Mouse (Mus musculus) neural tube, embryonic 11.5 days (tissue): ENCODE results near the gene Lmtk3. TPM values are rescaled to one million over a fixed set of nuclear protein-coding genes. Genes with fewer than 3 reads are reported as not detected.
A peak's percentile ranks its signal among the peaks of the same experiment; 100 is the strongest.

Experiments
- ATAC-seq: fragments of 200-750 bp; cut with Nextera tagmentation; 2 replicates; pipeline ENCODE4 v1.8.0; 2017; ENCODE audit warnings: moderate number of reproducible peaks, mild to moderate bottlenecking, moderate TSS enrichment, moderate library complexity; ENCODE audit not compliant: insufficient read depth, low FRiP score, low TSS enrichment
- DNase-seq: peaks from one replicate; pipeline ENCODE4 v3.0.0-alpha.2; 2015; ENCODE audit warnings: low spot score
- H3K27ac ChIP-seq: fragments of 300-500 bp; sonication (generic); 2 replicates; pipeline ENCODE4 v1.5.1; 2014; ENCODE audit warnings: low read depth, mild to moderate bottlenecking, low read length
- H3K27me3 ChIP-seq: fragments of 300-500 bp; sonication (generic); 2 replicates; pipeline ENCODE4 v1.6.1; 2014; ENCODE audit warnings: mild to moderate bottlenecking, low read length, mixed read lengths; ENCODE audit not compliant: control insufficient read depth, insufficient read depth
- H3K36me3 ChIP-seq: fragments of 300-500 bp; sonication (generic); 2 replicates; pipeline ENCODE4 v1.6.1; 2014; ENCODE audit warnings: mild to moderate bottlenecking, low read length, moderate library complexity, mixed read lengths; ENCODE audit not compliant: control insufficient read depth, insufficient read depth
- H3K4me1 ChIP-seq: fragments of 300-500 bp; sonication (generic); 2 replicates; pipeline ENCODE4 v1.6.1; 2014; ENCODE audit warnings: low read length, mixed read lengths; ENCODE audit not compliant: control insufficient read depth, insufficient read depth
- H3K4me2 ChIP-seq: fragments of 300-500 bp; sonication (generic); 2 replicates; pipeline ENCODE4 v1.6.1; 2014; ENCODE audit warnings: low read depth, mild to moderate bottlenecking, moderate library complexity
- H3K4me3 ChIP-seq: fragments of 300-500 bp; sonication (generic); 2 replicates; pipeline ENCODE4 v1.5.1; 2014; ENCODE audit warnings: low read depth, low read length
- H3K9ac ChIP-seq: fragments of 300-500 bp; sonication (generic); 2 replicates; pipeline ENCODE4 v1.6.1; 2014; ENCODE audit warnings: mild to moderate bottlenecking, low read length
- H3K9me3 ChIP-seq: fragments of 300-500 bp; sonication (generic); 2 replicates; pipeline ENCODE4 v1.6.1; 2016; ENCODE audit warnings: low read length; ENCODE audit not compliant: control insufficient read depth
- WGBS: fragments of 180-500 bp; shearing (Covaris S2); extraction: QIAGEN DNeasy Blood & Tissue Kit; methylation state at CpG from one replicate; pipeline ENCODE4 v1.1.7; 2014; 5-methylcytosine and 5-hydroxymethylcytosine counted together
- polyA plus RNA-seq: library from polyadenylated mRNA; unstranded; fragments of >200 nt; fragmentation: Nextera tagmentation; extraction: Ambion mirVana; gene quantifications from 2 replicates; pipeline ENCODE4 v1.2.1, GENCODE M21; 2014

Lmtk3 gene
- polyA plus RNA-seq, 1 experiment from 2014 or later: 4.3 TPM

GRCm38 (mm10) chr7:45820913-45821312 is 37.4 kb downstream of the Lmtk3 start:
- no peak overlapping the region for H3K27ac ChIP-seq
- no peaks in the 10 kb centered on the region for H3K27me3 ChIP-seq
- no peak overlapping the region for H3K4me2 ChIP-seq
- ATAC-seq (no peak), DNase-seq (no peak)
- peaks cover 11% of the 10 kb centered on the region for H3K36me3 ChIP-seq
- no peak overlapping the region for H3K4me3 ChIP-seq
- H3K9ac ChIP-seq: no peak overlapping the region
- no peaks in the 10 kb centered on the region for H3K9me3 ChIP-seq
- 0 out of 2 replicates have a peak, but pooled peaks cover under 1% of the 10 kb centered on the region for H3K4me1 ChIP-seq

DNA sequence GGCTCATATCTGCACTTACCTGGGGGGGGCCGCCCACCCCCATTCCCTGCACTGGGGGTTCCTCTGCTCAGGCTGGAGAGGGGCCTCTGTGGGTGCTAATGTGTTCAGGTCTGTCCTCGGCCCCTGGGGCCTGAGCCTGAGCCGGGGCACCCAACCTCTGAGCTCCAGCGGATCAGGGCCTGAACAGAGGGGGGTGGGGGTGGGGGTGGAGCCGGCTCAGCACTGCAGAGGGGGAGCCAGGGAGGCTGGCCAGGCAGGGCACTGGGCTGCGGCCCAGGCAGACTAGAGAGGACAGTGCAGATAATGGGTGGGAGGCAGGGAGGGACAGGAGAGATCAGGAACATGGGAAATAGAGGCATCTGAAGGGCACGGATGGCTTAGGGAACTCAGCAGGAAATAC is 41.1 kb downstream of the Lmtk3 start, which contains the start of gene Kcnj14:
Gene Kcnj14 (minus strand): TSS at position 185 of the 400 bp plus-strand sequence.
- ATAC-seq (no peak), DNase-seq (no peak)
- no peaks in the 10 kb centered on the region for H3K27me3 ChIP-seq
- H3K4me3 ChIP-seq: no peak within 1 kb of the TSS
- WGBS: 71% methylated on average over 7 of the region's 7 CpGs
- H3K9me3 ChIP-seq: no peaks in the 10 kb centered on the region
- H3K36me3 ChIP-seq: peaks cover 28% of the 10 kb centered on the region
- peaks cover under 1% of the 10 kb centered on the region; the same call in 1 of the 2 replicates for H3K4me1 ChIP-seq
- no peak within 1 kb of the TSS for H3K27ac ChIP-seq
- H3K9ac ChIP-seq: no peak within 1 kb of the TSS
- H3K4me2 ChIP-seq: no peak within 1 kb of the TSS

DNA sequence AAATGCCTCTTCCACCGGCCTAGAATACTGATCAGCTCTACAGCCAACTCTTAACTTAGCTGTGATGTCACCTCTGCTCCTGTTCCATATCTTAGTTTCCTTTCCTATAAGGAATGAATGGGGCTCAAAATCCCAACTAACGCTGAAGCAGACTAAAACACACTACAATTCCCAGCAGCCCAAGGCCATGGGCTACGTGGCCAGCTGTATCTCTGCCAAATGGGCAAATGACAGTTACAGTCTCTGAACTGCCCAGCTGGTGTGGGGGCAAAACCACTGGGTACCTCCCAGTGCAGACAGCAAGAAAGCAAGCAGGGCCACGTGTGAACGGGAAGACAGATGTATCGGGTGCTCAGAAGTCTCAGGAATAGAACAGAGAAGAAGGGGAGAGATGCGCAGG is 43.1 kb downstream of the Lmtk3 start:
- no peaks in the 10 kb centered on the region for H3K9me3 ChIP-seq
- no peak overlapping the region for H3K4me3 ChIP-seq
- DNase-seq (no peak), ATAC-seq (no peak)
- peaks cover 6% of the 10 kb centered on the region for H3K4me1 ChIP-seq
- 88% methylated on average over 7 of the region's 7 CpGs for WGBS
- H3K27me3 ChIP-seq: peaks cover 3% of the 10 kb centered on the region
- H3K9ac ChIP-seq: no peak overlapping the region
- H3K4me2 ChIP-seq: no peak overlapping the region
- peaks cover 28% of the 10 kb centered on the region for H3K36me3 ChIP-seq
- H3K27ac ChIP-seq: no peak overlapping the region

- DNase-seq (peak; percentile 91), ATAC-seq (peak; percentile 88)
- peaks cover 42% of the 10 kb centered on the region for H3K27me3 ChIP-seq
- WGBS: under 1% methylated on average over 35 of the region's 35 CpGs
- peak within 1 kb of the TSS; percentile 89 for H3K4me3 ChIP-seq
- H3K4me2 ChIP-seq: peak within 1 kb of the TSS; percentile 67
- H3K36me3 ChIP-seq: peaks cover 20% of the 10 kb centered on the region
- peak within 1 kb of the TSS; percentile 62 for H3K9ac ChIP-seq
- peaks cover 6% of the 10 kb centered on the region for H3K4me1 ChIP-seq
- peak within 1 kb of the TSS; percentile 61 for H3K27ac ChIP-seq
- H3K9me3 ChIP-seq: no peaks in the 10 kb centered on the region
Observed at GRCm38 (mm10) chr7:45830427-45831127, 47.0 kb downstream of the Lmtk3 start, which contains the start of gene Grwd1. Gene Grwd1, minus strand, starts transcription at chr7:45830944.

- WGBS: 18% methylated on average over 5 of the region's 5 CpGs
- H3K9me3 ChIP-seq: no peaks in the 10 kb centered on the region
- ATAC-seq (peak; percentile 45; the same call in 1 of the 2 replicates), DNase-seq (no peak)
- peaks cover 6% of the 10 kb centered on the region for H3K4me1 ChIP-seq
- H3K27me3 ChIP-seq: peaks cover 46% of the 10 kb centered on the region
- H3K9ac ChIP-seq: 0 out of 2 replicates have a peak overlapping the region, but pooled peaks have one; percentile 62
- peak overlapping the region; percentile 67; the same call in 1 of the 2 replicates for H3K4me2 ChIP-seq
- peak overlapping the region; percentile 61; the same call in 1 of the 2 replicates for H3K27ac ChIP-seq
- H3K36me3 ChIP-seq: peaks cover 17% of the 10 kb centered on the region
- peak overlapping the region; percentile 89 for H3K4me3 ChIP-seq
Observed at GRCm38 (mm10) chr7:45831128-45831525, 47.6 kb downstream of the Lmtk3 start.

DNA sequence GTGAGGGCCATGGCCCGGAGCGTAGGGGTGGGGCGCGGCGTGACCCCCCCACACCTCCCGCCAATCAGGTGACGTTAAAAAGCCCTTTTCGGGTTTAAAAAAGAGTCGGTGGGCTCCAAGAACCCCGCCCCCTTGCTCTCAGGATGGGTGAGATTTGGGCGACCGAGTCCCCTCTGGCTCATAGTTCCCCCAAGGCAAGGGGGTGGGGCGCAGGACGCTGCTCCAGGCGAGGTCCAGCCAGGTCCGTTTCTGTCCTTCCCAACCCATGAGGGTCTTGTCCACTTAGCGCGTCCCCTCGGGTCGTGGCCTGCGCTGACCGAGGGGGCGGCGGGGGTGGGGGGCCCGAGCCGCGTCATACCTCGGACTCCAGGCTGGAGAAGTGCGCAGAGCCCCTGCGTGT is 48.9 kb downstream of the Lmtk3 start:
- ATAC-seq (no peak), DNase-seq (no peak)
- Histone ChIP-seq H3K4me1 (peaks cover 6% of the 10 kb centered on the region), H3K9ac (no peak overlapping the region), H3K27me3 (peaks cover 46% of the 10 kb centered on the region), H3K4me3 (peak overlapping the region; percentile 29; the same call in 1 of the 2 replicates), H3K4me2 (peak overlapping the region; percentile 27), H3K9me3 (no peaks in the 10 kb centered on the region), H3K27ac (no peak overlapping the region), H3K36me3 (peaks cover 10% of the 10 kb centered on the region)
- 12% methylated on average over 28 of the region's 30 CpGs for WGBS

DNA sequence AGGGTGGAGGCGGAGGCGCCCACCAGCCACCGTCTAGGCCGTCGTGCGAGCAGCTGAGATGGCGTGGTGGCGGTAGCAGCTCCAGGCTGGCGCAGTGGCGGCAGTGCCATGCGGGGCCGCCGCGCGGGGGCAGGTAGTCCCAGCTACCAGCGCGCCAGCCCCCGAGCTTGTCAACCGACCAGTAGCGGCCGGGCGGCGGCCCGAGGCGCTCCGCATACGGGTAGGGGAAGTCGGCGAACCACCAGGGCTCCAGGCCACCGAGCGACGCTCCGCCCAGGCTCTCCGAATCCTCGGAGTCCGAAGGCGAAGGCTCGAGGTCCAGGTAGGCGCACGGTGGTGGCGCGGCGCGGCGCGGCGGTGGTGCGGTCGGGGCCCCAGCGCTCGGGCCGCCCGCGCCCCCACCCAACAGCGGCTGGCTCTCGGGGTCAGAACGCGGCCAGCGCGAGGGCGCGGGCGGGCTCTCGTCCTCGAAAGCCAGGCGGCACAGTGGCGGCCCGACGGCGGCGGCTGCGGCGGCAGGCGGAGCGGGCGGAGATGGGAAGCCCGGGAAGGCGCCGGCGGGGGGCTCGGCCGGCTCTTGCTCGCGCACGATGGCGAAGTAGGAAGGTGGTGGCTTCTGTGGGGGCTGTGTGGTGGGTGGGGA is 49.7 kb downstream of the Lmtk3 start:
- no peak for ATAC-seq
- H3K4me1 ChIP-seq: peaks cover 6% of the 10 kb centered on the region
- H3K9me3 ChIP-seq: no peaks in the 10 kb centered on the region
- H3K27me3 ChIP-seq: peaks cover 46% of the 10 kb centered on the region
- peak overlapping the region; percentile 29 for H3K4me3 ChIP-seq
- no peak overlapping the region for H3K27ac ChIP-seq
- peak overlapping the region; percentile 27 for H3K4me2 ChIP-seq
- no peak for DNase-seq
- 2% methylated on average over 53 of the region's 86 CpGs for WGBS
- no peak overlapping the region for H3K9ac ChIP-seq
- H3K36me3 ChIP-seq: peaks cover 5% of the 10 kb centered on the region

GRCm38 (mm10) chr7:45833924-45834323 is 50.4 kb downstream of the Lmtk3 start:
- no peak for ATAC-seq
- Histone ChIP-seq H3K36me3 (peaks cover 3% of the 10 kb centered on the region; the same call in 1 of the 2 replicates), H3K27ac (no peak overlapping the region), H3K4me3 (peak overlapping the region; percentile 29), H3K9ac (peak overlapping the region; percentile 14; the same call in 1 of the 2 replicates), H3K27me3 (peaks cover 46% of the 10 kb centered on the region), H3K4me2 (peak overlapping the region; percentile 27), H3K4me1 (peaks cover 6% of the 10 kb centered on the region), H3K9me3 (no peaks in the 10 kb centered on the region)
- WGBS: 3% methylated on average over 30 of the region's 31 CpGs
- DNase-seq: no peak
